Mouse (Mus musculus) megakaryocyte, embryonic 14.5 days (primary cell): ENCODE data around the gene Gm20388.

ENCODE experiments used
- FLI1 ChIP-seq: IDR thresholded peaks from 2 replicates; pipeline ENCODE4 v1.6.1; 2012; ENCODE audit warnings: low read length, inconsistent platforms, mixed read lengths
- GATA1 ChIP-seq: IDR thresholded peaks from 3 replicates; pipeline ENCODE4 v1.6.1; 2012; ENCODE audit warnings: mixed read lengths, low read length, inconsistent platforms, borderline replicate concordance

DNA sequence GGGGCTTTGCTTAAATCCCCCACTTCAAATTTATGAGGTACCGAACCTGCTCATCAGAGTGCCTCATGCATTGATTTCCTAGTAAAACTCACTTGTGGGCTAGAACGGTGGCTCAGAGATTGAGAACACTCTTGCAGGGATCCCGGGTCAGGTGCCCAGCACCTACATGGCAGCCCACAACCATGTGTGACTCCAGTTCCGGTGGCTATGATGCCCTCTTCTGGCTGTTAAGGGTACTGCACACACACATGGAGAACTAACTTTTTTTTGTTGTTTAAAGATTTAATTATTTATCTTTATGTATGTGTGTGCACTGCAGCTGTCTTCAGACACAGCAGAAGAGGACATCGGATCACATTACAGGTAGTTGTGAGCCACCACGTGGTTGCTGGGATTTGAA is 2524.7 kb downstream of the Gm20388 start:
- TF ChIP-seq GATA1 = no peak
- no peak for TF ChIP-seq FLI1
